Mouse (Mus musculus): ENCODE measurements around the gene Mvk. TPM values are rescaled to one million over a fixed set of nuclear protein-coding genes. Genes with fewer than 3 reads are reported as not detected.

The Mvk gene
- polyA plus RNA-seq (2014; fragmentation: Illumina TruSeq; extraction: RNeasy Lipid Tissue Mini Kit (QIAGEN cat#74804); ENCODE audit: low read depth, low replicate concordance): 0.41 TPM

GRCm38 (mm10) chr5:114443566-114444367 is at the start of gene Mvk, which contains the start of gene Mmab:
Gene Mvk (plus strand): TSS chr5:114444269.
Gene Mmab (minus strand): TSS chr5:114444060.

Other genes starting within 250 kb of the Mvk start
- not detected for gene Foxn4, start 170.5 kb upstream of the Mvk start, polyA plus RNA-seq (2014; fragmentation: Illumina TruSeq; extraction: RNeasy Lipid Tissue Mini Kit (QIAGEN cat#74804); ENCODE audit: low read depth, low replicate concordance)
- gene Myo1h, start 155.1 kb upstream of the Mvk start, polyA plus RNA-seq (2014; fragmentation: Illumina TruSeq; extraction: RNeasy Lipid Tissue Mini Kit (QIAGEN cat#74804); ENCODE audit: low read depth, low replicate concordance): 0.41 TPM
- 59.7 TPM for gene Kctd10, start 63.8 kb upstream of the Mvk start, polyA plus RNA-seq (2014; fragmentation: Illumina TruSeq; extraction: RNeasy Lipid Tissue Mini Kit (QIAGEN cat#74804); ENCODE audit: low read depth, low replicate concordance)
- gene Ube3b, start 63.7 kb upstream of the Mvk start, polyA plus RNA-seq (2014; fragmentation: Illumina TruSeq; extraction: RNeasy Lipid Tissue Mini Kit (QIAGEN cat#74804); ENCODE audit: low read depth, low replicate concordance): 4.6 TPM
- gene Mmab, start 209 bp upstream of the Mvk start, polyA plus RNA-seq (2014; fragmentation: Illumina TruSeq; extraction: RNeasy Lipid Tissue Mini Kit (QIAGEN cat#74804); ENCODE audit: low read depth, low replicate concordance): 7.3 TPM
- 0.47 TPM for gene Fam222a, start 123.7 kb downstream of the Mvk start, polyA plus RNA-seq (2014; fragmentation: Illumina TruSeq; extraction: RNeasy Lipid Tissue Mini Kit (QIAGEN cat#74804); ENCODE audit: low read depth, low replicate concordance)
- not detected for gene Trpv4, start 214.2 kb downstream of the Mvk start, polyA plus RNA-seq (2014; fragmentation: Illumina TruSeq; extraction: RNeasy Lipid Tissue Mini Kit (QIAGEN cat#74804); ENCODE audit: low read depth, low replicate concordance)
- 40.3 TPM for gene Gltp, start 246.7 kb downstream of the Mvk start, polyA plus RNA-seq (2014; fragmentation: Illumina TruSeq; extraction: RNeasy Lipid Tissue Mini Kit (QIAGEN cat#74804); ENCODE audit: low read depth, low replicate concordance)

Data from sigmoid colon, adult 10 weeks (tissue).